In the genomic region with DNA sequence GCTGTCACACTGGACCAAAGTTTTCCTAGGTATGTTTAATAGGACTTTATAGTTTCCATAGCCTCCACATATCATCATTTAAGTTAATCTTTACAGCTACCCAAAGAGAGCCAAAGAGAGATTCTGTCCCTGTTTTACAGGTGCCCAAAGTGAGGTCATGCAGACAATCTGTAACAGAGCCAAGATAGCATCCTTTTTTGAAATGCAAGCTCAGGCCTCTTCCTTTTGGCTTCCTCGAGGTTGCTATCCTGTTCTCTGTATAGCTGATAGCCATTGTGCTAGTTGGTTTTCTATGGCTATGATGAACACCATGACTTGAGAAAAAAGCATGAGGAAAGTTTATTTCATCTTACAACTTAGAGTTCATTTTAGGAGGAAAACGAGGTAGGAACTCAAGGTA, we compare ENCODE assay signal across 17 mouse cellular contexts.
DNase-seq lines count a peak whose midpoint lies in the region; ATAC-seq lines count a peak whose summit lies in the region.
"Had no signal": no experiment of that assay in that cellular context is flagged by ENCODE, and none has a peak within 500 bp of the region (broad histone marks: within the 10 kb centered on the region; RNA-seq: fewer than 3 reads in every experiment).

No protein-coding gene starts in this region.

- H3K36me3 ChIP-seq in heart, embryonic 10.5 days: peaks cover 16% of the 10 kb centered on the region
- no peaks in the 10 kb centered on the region for H3K36me3 ChIP-seq in kidney, embryonic 14.5 days (ENCODE audit: control insufficient read depth, insufficient read depth, low read length)
- 0 out of 2 replicates have a peak, but pooled peaks cover 5% of the 10 kb centered on the region for H3K36me3 ChIP-seq in embryonic facial prominence, embryonic 14.5 days (ENCODE audit: control insufficient read depth, insufficient read depth, low read length)

- peak overlapping the region; percentile 57; the same call in 1 of the 2 replicates for H3K27ac ChIP-seq in heart, embryonic 10.5 days
- H3K27ac ChIP-seq in kidney, embryonic 14.5 days (ENCODE audit: low read depth, low read length): peak overlapping the region; percentile 52; the same call in 1 of the 2 replicates
- peak overlapping the region; percentile 17; the same call in 1 of the 2 replicates for H3K27ac ChIP-seq in embryonic facial prominence, embryonic 14.5 days (replicated peaks; ENCODE audit: low read depth, low read length)
- H3K27ac ChIP-seq: kidney, postnatal 0 days; layer of hippocampus, adult 2 months; liver, embryonic 14.5 days; midbrain, embryonic 10.5 days had no signal

- no peaks in the 10 kb centered on the region for H3K27me3 ChIP-seq in heart, embryonic 10.5 days (ENCODE audit: insufficient read depth, poor library complexity, severe bottlenecking)
- H3K27me3 ChIP-seq in kidney, embryonic 14.5 days (ENCODE audit: control insufficient read depth, insufficient read depth, low read length): no peaks in the 10 kb centered on the region
- no peaks in the 10 kb centered on the region for H3K27me3 ChIP-seq in embryonic facial prominence, embryonic 14.5 days (replicated peaks; ENCODE audit: control insufficient read depth, insufficient read depth, low read length)

- WGBS in heart, embryonic 10.5 days: 82% methylated on average over 2 of the region's 2 CpGs
- WGBS in kidney, embryonic 14.5 days: 78% methylated on average over 2 of the region's 2 CpGs
- 69% methylated on average over 2 of the region's 2 CpGs for WGBS in embryonic facial prominence, embryonic 14.5 days

- H3K4me3 ChIP-seq in heart, embryonic 10.5 days: no peak overlapping the region
- H3K4me3 ChIP-seq in kidney, embryonic 14.5 days (ENCODE audit: low read length): no peak overlapping the region
- H3K4me3 ChIP-seq in embryonic facial prominence, embryonic 14.5 days (ENCODE audit: low read depth, low read length): no peak overlapping the region
- H3K4me3 ChIP-seq: erythroblast, embryonic 14.5 days; layer of hippocampus, adult 2 months; midbrain, embryonic 10.5 days had no signal

- peaks cover 38% of the 10 kb centered on the region; the same call in 1 of the 2 replicates for H3K4me1 ChIP-seq in heart, embryonic 10.5 days
- peaks cover 5% of the 10 kb centered on the region; the same call in 1 of the 2 replicates for H3K4me1 ChIP-seq in kidney, embryonic 14.5 days (ENCODE audit: control insufficient read depth, insufficient read depth, low read length)
- peaks cover 12% of the 10 kb centered on the region for H3K4me1 ChIP-seq in embryonic facial prominence, embryonic 14.5 days (ENCODE audit: control insufficient read depth, insufficient read depth, low read length)
- H3K4me1 ChIP-seq: midbrain, embryonic 10.5 days had no signal

- no peaks in the 10 kb centered on the region for H3K9me3 ChIP-seq in heart, embryonic 10.5 days
- H3K9me3 ChIP-seq in kidney, embryonic 14.5 days (ENCODE audit: control insufficient read depth, low read length): no peaks in the 10 kb centered on the region
- no peaks in the 10 kb centered on the region for H3K9me3 ChIP-seq in embryonic facial prominence, embryonic 14.5 days (ENCODE audit: control insufficient read depth, low read length)
- H3K9me3 ChIP-seq: midbrain, embryonic 10.5 days had no signal

- no peak overlapping the region for H3K9ac ChIP-seq in kidney, embryonic 14.5 days (ENCODE audit: low read depth, low read length)
- H3K9ac ChIP-seq in embryonic facial prominence, embryonic 14.5 days (ENCODE audit: low read depth, low read length): no peak overlapping the region
- H3K9ac ChIP-seq: liver, embryonic 14.5 days had no signal

- no peak for DNase-seq in heart, embryonic 10.5 days (ENCODE audit: low spot score)
- DNase-seq in heart, postnatal 10 days: no peak
- DNase-seq in kidney, postnatal 14 days: no peak
- peak; percentile 8 for DNase-seq in 416B (ENCODE audit: low read depth)
- DNase-seq in embryonic facial prominence, embryonic 14.5 days (ENCODE audit: low spot score): no peak
- no peak for DNase-seq in gastrocnemius, postnatal 36 days
- DNase-seq: adrenal gland, postnatal 25 days; embryo, embryonic 11 days; gastrocnemius, postnatal 14 days; spleen, adult 18-20 months; thymus, postnatal 14 days had no signal

- intact Hi-C loops in heart, postnatal 10 days (cut with DNase I): no loop called here
- intact Hi-C loops in gastrocnemius, postnatal 36 days (cut with DNase I): no loop called here

- ATAC-seq in kidney, embryonic 14.5 days (ENCODE audit: low FRiP score, low TSS enrichment): no peak
- no peak for ATAC-seq in embryonic facial prominence, embryonic 14.5 days (ENCODE audit: low read depth)

- H3K4me2 ChIP-seq in kidney, embryonic 14.5 days (replicated peaks; ENCODE audit: low read depth, low read length): no peak overlapping the region
- no peak overlapping the region for H3K4me2 ChIP-seq in embryonic facial prominence, embryonic 14.5 days (ENCODE audit: low read depth, low read length)
